Mouse (Mus musculus): ENCODE results near the gene Tmem131. TPM values are rescaled to one million over a fixed set of nuclear protein-coding genes. Genes with fewer than 3 reads are reported as not detected.

The Tmem131 gene
- polyA plus RNA-seq, 1 experiment: 46.6 TPM

GRCm38 (mm10) chr1:36782476-36782875 is 161.0 kb downstream of the Tmem131 start:
- TF ChIP-seq CTCF (IDR thresholded peaks at IDR 0.05; ENCODE audit: control insufficient read depth, insufficient read depth, low read length) (no peak), POLR2A (IDR thresholded peaks at IDR 0.05; ENCODE audit: borderline replicate concordance, control insufficient read depth, low read depth, low read length) (no peak)
- H3K4me1 ChIP-seq (ENCODE audit: control insufficient read depth, insufficient read depth, low read length): no peaks in the 10 kb centered on the region
- 80% methylated on average over 11 of the region's 11 CpGs for WGBS
- H3K4me3 ChIP-seq (replicated peaks; ENCODE audit: control insufficient read depth, low read depth, low read length): no peak overlapping the region
- no peak overlapping the region for H3K27ac ChIP-seq (ENCODE audit: control insufficient read depth, insufficient read depth, low read depth, low read length, poor library complexity)

GRCm38 (mm10) chr1:36780793-36781192 is 162.7 kb downstream of the Tmem131 start:
- no peak overlapping the region for H3K4me3 ChIP-seq (replicated peaks; ENCODE audit: control insufficient read depth, low read depth, low read length)
- 89% methylated on average over 13 of the region's 13 CpGs for WGBS
- no peaks in the 10 kb centered on the region for H3K4me1 ChIP-seq (ENCODE audit: control insufficient read depth, insufficient read depth, low read length)
- TF ChIP-seq POLR2A (IDR thresholded peaks at IDR 0.05; ENCODE audit: borderline replicate concordance, control insufficient read depth, low read depth, low read length): no peak
- no peak for TF ChIP-seq CTCF (IDR thresholded peaks at IDR 0.05; ENCODE audit: control insufficient read depth, insufficient read depth, low read length)
- H3K27ac ChIP-seq (ENCODE audit: control insufficient read depth, insufficient read depth, low read depth, low read length, poor library complexity): no peak overlapping the region

GRCm38 (mm10) chr1:36772198-36772934 is 171.1 kb downstream of the Tmem131 start:
- 90% methylated on average over 9 of the region's 9 CpGs for WGBS
- Histone ChIP-seq H3K27ac (ENCODE audit: control insufficient read depth, insufficient read depth, low read depth, low read length, poor library complexity) (no peak overlapping the region), H3K4me1 (ENCODE audit: control insufficient read depth, insufficient read depth, low read length) (no peaks in the 10 kb centered on the region), H3K4me3 (replicated peaks; ENCODE audit: control insufficient read depth, low read depth, low read length) (no peak overlapping the region)
- TF ChIP-seq POLR2A (IDR thresholded peaks at IDR 0.05; ENCODE audit: borderline replicate concordance, control insufficient read depth, low read depth, low read length) (no peak), CTCF (IDR thresholded peaks at IDR 0.05; ENCODE audit: control insufficient read depth, insufficient read depth, low read length) (no peak)

GRCm38 (mm10) chr1:36770998-36771397 is 172.5 kb downstream of the Tmem131 start:
- Histone ChIP-seq H3K27ac (ENCODE audit: control insufficient read depth, insufficient read depth, low read depth, low read length, poor library complexity) (no peak overlapping the region), H3K4me3 (replicated peaks; ENCODE audit: control insufficient read depth, low read depth, low read length) (no peak overlapping the region), H3K4me1 (ENCODE audit: control insufficient read depth, insufficient read depth, low read length) (no peaks in the 10 kb centered on the region; the same call in 1 of the 2 replicates)
- WGBS: 64% methylated on average over 27 of the region's 27 CpGs
- TF ChIP-seq POLR2A (IDR thresholded peaks at IDR 0.05; ENCODE audit: borderline replicate concordance, control insufficient read depth, low read depth, low read length) (no peak), CTCF (IDR thresholded peaks at IDR 0.05; ENCODE audit: control insufficient read depth, insufficient read depth, low read length) (no peak)

DNA sequence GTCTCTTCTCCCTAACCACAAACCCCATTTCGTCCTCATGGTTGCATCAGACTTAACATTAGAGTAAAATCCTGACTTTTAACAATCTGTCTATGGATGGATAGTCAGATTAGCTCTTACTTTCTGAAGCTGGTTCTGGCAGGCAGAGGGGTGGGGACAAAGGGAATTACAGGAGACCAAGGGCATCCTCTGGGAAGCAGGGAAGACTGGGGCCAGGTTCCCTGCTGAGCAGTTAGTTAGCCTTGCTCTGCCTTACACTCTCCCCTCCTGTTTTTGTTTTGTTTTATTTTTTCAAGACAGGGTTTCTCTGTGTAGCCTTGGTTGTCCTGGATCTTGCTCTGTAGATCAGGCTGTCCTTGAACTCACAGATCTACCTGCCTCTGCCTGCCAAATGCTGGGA is 173.5 kb downstream of the Tmem131 start:
- H3K4me3 ChIP-seq (replicated peaks; ENCODE audit: control insufficient read depth, low read depth, low read length): no peak overlapping the region
- TF ChIP-seq CTCF (IDR thresholded peaks at IDR 0.05; ENCODE audit: control insufficient read depth, insufficient read depth, low read length) (no peak), POLR2A (IDR thresholded peaks at IDR 0.05; ENCODE audit: borderline replicate concordance, control insufficient read depth, low read depth, low read length) (no peak)
- WGBS: 50% methylated on average over 1 of the region's 1 CpGs
- H3K4me1 ChIP-seq (ENCODE audit: control insufficient read depth, insufficient read depth, low read length): no peaks in the 10 kb centered on the region; the same call in 1 of the 2 replicates
- no peak overlapping the region for H3K27ac ChIP-seq (ENCODE audit: control insufficient read depth, insufficient read depth, low read depth, low read length, poor library complexity)

- H3K4me1 ChIP-seq (ENCODE audit: control insufficient read depth, insufficient read depth, low read length): no peaks in the 10 kb centered on the region; the same call in 1 of the 2 replicates
These were observed 174.7 kb downstream of the Tmem131 start for GRCm38 (mm10) chr1:36768786-36769185.

DNA sequence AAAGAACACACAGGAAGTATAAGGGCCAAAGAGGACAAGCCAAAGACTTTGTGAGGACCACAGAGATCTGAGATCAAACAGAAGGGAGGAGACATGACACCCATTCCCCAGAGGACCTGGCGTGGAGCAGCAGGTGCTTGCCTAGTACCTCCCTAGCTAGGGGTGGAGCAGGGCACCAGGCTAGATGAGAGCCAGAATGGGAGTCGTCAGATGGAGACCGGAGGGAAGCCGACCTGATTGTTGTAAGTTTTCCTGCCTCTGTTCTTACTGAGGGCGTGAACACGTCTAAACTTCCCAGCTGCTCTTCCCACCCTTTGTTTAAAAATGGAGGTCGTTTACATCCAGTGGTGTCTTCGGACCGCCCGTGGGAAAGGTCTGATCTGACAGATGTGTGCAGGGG is 176.1 kb downstream of the Tmem131 start:
- Histone ChIP-seq H3K4me1 (ENCODE audit: control insufficient read depth, insufficient read depth, low read length) (no peaks in the 10 kb centered on the region; the same call in 1 of the 2 replicates), H3K4me3 (replicated peaks; ENCODE audit: control insufficient read depth, low read depth, low read length) (no peak overlapping the region), H3K27ac (ENCODE audit: control insufficient read depth, insufficient read depth, low read depth, low read length, poor library complexity) (peak overlapping the region; percentile 29; the same call in 1 of the 2 replicates)
- no peak for TF ChIP-seq CTCF (IDR thresholded peaks at IDR 0.05; ENCODE audit: control insufficient read depth, insufficient read depth, low read length)
- TF ChIP-seq POLR2A (IDR thresholded peaks at IDR 0.05; ENCODE audit: borderline replicate concordance, control insufficient read depth, low read depth, low read length): no peak
- WGBS: 48% methylated on average over 10 of the region's 10 CpGs

More at GRCm38 (mm10) chr1:36768786-36769185, 174.7 kb downstream of the Tmem131 start:
- WGBS: 83% methylated on average over 5 of the region's 5 CpGs
- Histone ChIP-seq H3K27ac (ENCODE audit: control insufficient read depth, insufficient read depth, low read depth, low read length, poor library complexity) (no peak overlapping the region), H3K4me3 (replicated peaks; ENCODE audit: control insufficient read depth, low read depth, low read length) (no peak overlapping the region)
- TF ChIP-seq CTCF (IDR thresholded peaks at IDR 0.05; ENCODE audit: control insufficient read depth, insufficient read depth, low read length) (no peak), POLR2A (IDR thresholded peaks at IDR 0.05; ENCODE audit: borderline replicate concordance, control insufficient read depth, low read depth, low read length) (no peak)

DNA sequence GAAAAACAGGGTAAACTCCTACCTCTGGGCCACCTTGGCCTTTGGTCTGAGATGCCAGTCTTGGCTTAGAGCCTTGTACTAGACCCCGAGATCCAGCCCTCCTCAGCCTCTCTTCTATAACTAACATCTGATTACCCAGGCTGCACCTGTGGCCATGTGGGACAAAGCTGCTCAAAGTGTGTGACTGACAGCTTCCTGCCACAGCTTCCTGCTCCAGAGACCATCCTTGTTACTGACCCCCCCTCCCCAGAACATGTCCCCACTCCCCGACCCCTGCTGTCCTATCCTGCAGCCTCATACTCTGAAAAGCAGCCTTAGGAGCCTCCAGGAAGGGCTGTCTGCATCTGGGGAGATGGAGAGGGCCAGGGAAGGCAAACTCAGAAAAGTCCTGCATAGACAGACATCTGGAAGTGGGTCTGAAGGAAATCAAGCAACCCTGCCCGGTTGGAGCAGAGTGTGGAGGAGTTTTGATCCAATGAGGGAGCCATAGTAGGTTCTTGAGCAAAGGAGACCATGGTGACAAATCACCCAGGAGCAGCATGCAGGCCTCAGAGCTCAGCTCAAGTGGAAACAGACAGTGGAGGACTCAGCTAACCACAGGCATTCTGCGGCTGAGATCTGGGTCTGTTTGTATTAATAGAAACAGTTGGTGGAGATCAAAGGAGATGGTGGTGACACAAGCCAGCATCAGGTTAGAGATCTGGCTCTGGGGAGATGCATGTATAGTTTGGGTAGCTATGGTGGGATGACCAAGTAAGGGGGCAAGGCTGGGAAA is 176.8 kb downstream of the Tmem131 start:
- Histone ChIP-seq H3K4me3 (replicated peaks; ENCODE audit: control insufficient read depth, low read depth, low read length) (no peak overlapping the region), H3K4me1 (ENCODE audit: control insufficient read depth, insufficient read depth, low read length) (no peaks in the 10 kb centered on the region; the same call in 1 of the 2 replicates), H3K27ac (ENCODE audit: control insufficient read depth, insufficient read depth, low read depth, low read length, poor library complexity) (peak overlapping the region; percentile 38)
- TF ChIP-seq CTCF (IDR thresholded peaks at IDR 0.05; ENCODE audit: control insufficient read depth, insufficient read depth, low read length) (no peak), POLR2A (IDR thresholded peaks at IDR 0.05; ENCODE audit: borderline replicate concordance, control insufficient read depth, low read depth, low read length) (no peak)
- WGBS: 6% methylated on average over 4 of the region's 4 CpGs
